Mouse (Mus musculus): ENCODE results near the gene Gm21958. TPM values are rescaled to one million over a fixed set of nuclear protein-coding genes. Genes with fewer than 3 reads are reported as not detected.
A peak's percentile ranks its signal among the peaks of the same experiment; 100 is the strongest.
"Not testable (repeated sequence)": the region's sequence is repeated elsewhere in the genome, so short reads cannot be mapped to it uniquely, and the experiment has no call there.

Gm21958 gene
- polyA plus RNA-seq, 1 experiment from 2014 or later: 1.3 TPM

DNA sequence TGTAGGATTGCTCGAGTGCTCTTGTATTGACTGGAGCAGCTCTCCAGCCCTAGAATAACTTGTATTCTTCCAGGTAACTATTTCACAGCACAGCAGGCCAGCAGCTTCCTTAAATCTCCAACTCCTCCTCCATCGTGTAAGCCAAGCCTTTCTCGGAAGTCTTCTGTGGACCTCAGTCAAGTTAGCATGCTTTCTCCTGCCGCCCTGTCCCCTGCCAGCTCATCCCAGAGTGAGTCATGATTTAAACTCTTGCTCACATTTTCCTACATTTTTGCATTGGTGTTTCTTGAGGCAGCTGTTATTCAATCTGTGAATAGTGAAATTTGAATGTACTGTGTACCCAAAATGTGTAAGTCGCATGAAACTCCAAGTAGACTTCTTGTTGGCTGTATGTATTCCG is 1.3 kb upstream of the Gm21958 start:
- no peak for ATAC-seq (ENCODE audit: low FRiP score, low read depth)
- no peak overlapping the region for H3K4me2 ChIP-seq (replicated peaks)
- no peak overlapping the region for H3K9ac ChIP-seq
- H3K27me3 ChIP-seq: no peaks in the 10 kb centered on the region
- H3K4me3 ChIP-seq: no peak overlapping the region
- H3K36me3 ChIP-seq: peaks cover 75% of the 10 kb centered on the region
- WGBS: 95% methylated on average over 6 of the region's 6 CpGs
- no peak overlapping the region for H3K27ac ChIP-seq
- H3K9me3 ChIP-seq: no peaks in the 10 kb centered on the region
- H3K4me1 ChIP-seq: no peaks in the 10 kb centered on the region

DNA sequence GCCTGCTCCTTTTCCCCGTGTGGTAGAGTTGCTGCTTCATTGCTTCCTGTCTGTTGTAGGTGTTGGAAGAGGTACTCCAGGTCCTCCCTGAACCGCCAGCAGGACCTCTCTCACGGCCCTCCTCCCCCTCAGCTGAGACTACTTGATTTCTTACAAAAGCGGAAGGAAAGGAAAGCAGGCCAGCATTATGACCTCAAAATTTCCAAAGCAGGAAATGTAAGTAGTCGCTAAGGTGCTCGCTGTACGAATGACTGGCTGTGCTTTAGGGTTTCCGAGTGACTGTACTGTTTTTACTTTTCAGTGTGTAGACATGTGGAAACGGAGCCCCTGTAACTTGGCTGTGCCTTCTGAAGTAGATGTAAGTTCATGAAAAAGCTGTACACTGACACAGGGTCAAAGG is 5.2 kb downstream of the Gm21958 start:
- ATAC-seq (ENCODE audit: low FRiP score, low read depth): no peak
- Histone ChIP-seq H3K27me3 (no peaks in the 10 kb centered on the region), H3K4me3 (no peak overlapping the region), H3K36me3 (peaks cover 83% of the 10 kb centered on the region), H3K27ac (no peak overlapping the region), H3K9me3 (no peaks in the 10 kb centered on the region), H3K9ac (no peak overlapping the region), H3K4me1 (no peaks in the 10 kb centered on the region), H3K4me2 (replicated peaks) (no peak overlapping the region)
- 76% methylated on average over 9 of the region's 9 CpGs for WGBS

DNA sequence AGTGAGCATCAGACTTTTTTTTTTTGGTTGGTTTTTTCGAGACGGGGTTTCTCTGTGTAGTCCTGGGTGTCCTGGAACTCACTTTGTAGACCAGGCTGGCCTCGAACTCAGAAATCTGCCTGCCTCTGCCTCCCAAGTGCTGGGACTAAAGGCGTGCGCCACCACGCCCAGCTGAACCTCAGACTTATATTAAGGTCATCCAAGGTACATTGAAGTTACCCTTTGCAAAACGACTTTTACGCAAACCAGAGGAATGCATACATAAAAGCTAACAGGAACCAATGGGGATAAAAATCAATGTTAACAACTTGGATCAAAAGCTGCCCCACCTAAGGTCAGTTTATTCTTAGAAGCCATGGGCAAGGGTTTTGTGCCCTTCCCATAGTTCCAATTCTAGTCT is 10.0 kb downstream of the Gm21958 start:
- H3K9ac ChIP-seq; H3K9me3 ChIP-seq; H3K4me2 ChIP-seq (replicated peaks); H3K4me3 ChIP-seq; H3K27ac ChIP-seq; H3K27me3 ChIP-seq; H3K4me1 ChIP-seq; ATAC-seq (ENCODE audit: low FRiP score, low read depth): not testable (repeated sequence)
- peaks cover 84% of the 10 kb centered on the region for H3K36me3 ChIP-seq
- WGBS: 94% methylated on average over 8 of the region's 8 CpGs

DNA sequence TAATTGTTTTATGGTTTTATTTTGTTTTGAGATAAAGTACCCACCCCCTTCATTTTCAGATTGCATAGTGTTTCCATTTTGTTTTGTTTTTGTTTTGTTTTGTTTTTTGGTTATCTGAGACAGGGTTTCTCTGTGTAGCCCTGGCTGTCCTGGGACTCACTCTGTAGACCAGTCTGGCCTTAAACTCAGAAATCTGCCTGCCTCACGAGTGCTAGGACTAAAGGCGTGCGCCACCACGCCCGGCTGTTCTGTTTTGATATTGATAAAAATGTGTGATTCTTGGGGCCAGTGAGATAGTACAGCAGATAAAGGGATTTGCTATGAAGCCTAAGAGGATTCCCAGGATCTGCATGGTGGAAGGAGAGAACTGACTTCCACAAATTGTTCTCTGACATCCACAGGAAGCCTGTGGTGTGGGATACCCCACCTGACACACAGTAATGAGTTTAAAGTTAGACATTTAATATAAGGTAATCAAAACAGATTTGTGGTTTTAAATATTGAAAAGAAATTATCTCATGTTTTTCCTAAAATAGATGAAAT is 14.3 kb downstream of the Gm21958 start:
- peaks cover 83% of the 10 kb centered on the region for H3K36me3 ChIP-seq
- H3K9me3 ChIP-seq: no peaks in the 10 kb centered on the region
- no peak overlapping the region for H3K4me2 ChIP-seq (replicated peaks)
- H3K4me1 ChIP-seq: peaks cover 4% of the 10 kb centered on the region; the same call in 1 of the 2 replicates
- 86% methylated on average over 5 of the region's 5 CpGs for WGBS
- no peak overlapping the region for H3K9ac ChIP-seq
- no peak overlapping the region for H3K4me3 ChIP-seq
- no peak overlapping the region for H3K27ac ChIP-seq
- ATAC-seq (ENCODE audit: low FRiP score, low read depth): no peak
- H3K27me3 ChIP-seq: no peaks in the 10 kb centered on the region

- Histone ChIP-seq H3K4me1 (peaks cover 9% of the 10 kb centered on the region; the same call in 1 of the 2 replicates), H3K4me3 (peak overlapping the region; percentile 73), H3K4me2 (replicated peaks) (peak overlapping the region; percentile 66), H3K9me3 (no peaks in the 10 kb centered on the region), H3K27ac (peak overlapping the region; percentile 86), H3K27me3 (no peaks in the 10 kb centered on the region), H3K9ac (peak overlapping the region; percentile 75), H3K36me3 (peaks cover 31% of the 10 kb centered on the region)
- ATAC-seq (ENCODE audit: low FRiP score, low read depth): peak; percentile 7; the same call in 1 of the 2 replicates
- 0% methylated on average over 8 of the region's 8 CpGs for WGBS
These were observed 21.1 kb downstream of the Gm21958 start for GRCm38 (mm10) chr3:54693056-54693415.

DNA sequence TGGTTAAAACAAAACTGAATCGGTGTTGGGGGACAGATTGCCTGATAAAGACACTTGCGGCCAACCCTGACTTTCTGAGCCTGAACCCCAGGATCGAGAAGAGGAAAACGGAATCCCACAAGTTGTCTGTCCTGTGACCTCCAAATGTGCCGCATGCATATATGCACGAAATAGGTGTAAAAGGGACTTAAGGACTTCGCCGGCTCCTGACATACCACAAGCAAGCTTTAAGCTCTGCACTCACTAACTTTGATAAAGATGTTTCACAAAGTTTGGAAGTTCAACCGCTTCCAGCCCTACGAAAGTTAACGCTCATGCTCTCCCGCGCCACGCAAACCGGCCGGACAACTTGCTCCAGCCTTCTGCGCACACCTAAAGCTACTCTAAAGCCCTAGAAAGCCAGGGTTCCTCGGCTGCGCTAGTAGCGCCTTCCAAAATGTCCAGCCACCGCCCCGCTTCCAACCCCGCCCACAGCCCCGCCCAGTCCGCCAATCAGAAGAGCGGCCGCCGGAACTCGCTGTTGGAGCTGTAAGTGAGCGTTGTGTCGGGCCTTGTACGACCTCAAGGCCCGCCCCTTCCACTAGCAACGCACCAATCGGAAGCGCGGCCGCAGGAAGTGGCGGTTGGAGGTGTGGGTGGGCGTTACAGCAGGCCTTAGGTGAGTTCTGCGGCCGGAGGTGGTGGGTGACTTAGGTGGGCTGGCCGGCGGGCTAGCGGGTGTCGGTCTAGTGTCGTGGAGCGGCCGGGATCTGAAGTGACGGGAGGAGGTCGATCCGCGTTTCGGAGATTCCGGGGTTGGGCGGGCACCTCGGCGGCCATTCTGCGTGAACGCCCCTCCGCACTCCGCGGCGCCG is 21.7 kb downstream of the Gm21958 start, which contains the start of gene Supt20:
Supt20 (plus strand) TSS at position 606 of the 854 bp plus-strand sequence.
- peak within 1 kb of the TSS; percentile 73 for H3K4me3 ChIP-seq
- H3K36me3 ChIP-seq: peaks cover 25% of the 10 kb centered on the region
- 1% methylated on average over 65 of the region's 65 CpGs for WGBS
- ATAC-seq (ENCODE audit: low FRiP score, low read depth): peak; percentile 99
- peaks cover 9% of the 10 kb centered on the region; the same call in 1 of the 2 replicates for H3K4me1 ChIP-seq
- no peaks in the 10 kb centered on the region for H3K9me3 ChIP-seq
- H3K9ac ChIP-seq: peak within 1 kb of the TSS; percentile 75
- no peaks in the 10 kb centered on the region for H3K27me3 ChIP-seq
- peak within 1 kb of the TSS; percentile 86 for H3K27ac ChIP-seq
- H3K4me2 ChIP-seq (replicated peaks): peak within 1 kb of the TSS; percentile 73

- H3K9me3 ChIP-seq: no peaks in the 10 kb centered on the region
- H3K4me3 ChIP-seq: no peak overlapping the region
- H3K4me1 ChIP-seq: no peaks in the 10 kb centered on the region
- H3K4me2 ChIP-seq (replicated peaks): no peak overlapping the region
- H3K9ac ChIP-seq: no peak overlapping the region
- 52% methylated on average over 2 of the region's 2 CpGs for WGBS
- no peak overlapping the region for H3K27ac ChIP-seq
- no peak for ATAC-seq (ENCODE audit: low FRiP score, low read depth)
- H3K27me3 ChIP-seq: no peaks in the 10 kb centered on the region
- no peaks in the 10 kb centered on the region for H3K36me3 ChIP-seq
These were observed 25.1 kb downstream of the Gm21958 start for GRCm38 (mm10) chr3:54689091-54689490.

GRCm38 (mm10) chr3:54687245-54687644 is 26.9 kb downstream of the Gm21958 start:
- Histone ChIP-seq H3K9ac (no peak overlapping the region), H3K36me3 (no peaks in the 10 kb centered on the region), H3K4me1 (no peaks in the 10 kb centered on the region), H3K27ac (no peak overlapping the region), H3K27me3 (no peaks in the 10 kb centered on the region), H3K4me3 (no peak overlapping the region), H3K9me3 (no peaks in the 10 kb centered on the region), H3K4me2 (replicated peaks) (no peak overlapping the region)
- no peak for ATAC-seq (ENCODE audit: low FRiP score, low read depth)
- WGBS: 51% methylated on average over 2 of the region's 2 CpGs

GRCm38 (mm10) chr3:54685202-54685601 is 29.0 kb downstream of the Gm21958 start:
- Histone ChIP-seq H3K9me3 (no peaks in the 10 kb centered on the region), H3K4me3 (no peak overlapping the region), H3K27ac (no peak overlapping the region), H3K4me2 (replicated peaks) (no peak overlapping the region), H3K4me1 (peaks cover 6% of the 10 kb centered on the region), H3K36me3 (no peaks in the 10 kb centered on the region), H3K9ac (no peak overlapping the region), H3K27me3 (no peaks in the 10 kb centered on the region)
- 93% methylated on average over 3 of the region's 3 CpGs for WGBS
- no peak for ATAC-seq (ENCODE audit: low FRiP score, low read depth)

DNA sequence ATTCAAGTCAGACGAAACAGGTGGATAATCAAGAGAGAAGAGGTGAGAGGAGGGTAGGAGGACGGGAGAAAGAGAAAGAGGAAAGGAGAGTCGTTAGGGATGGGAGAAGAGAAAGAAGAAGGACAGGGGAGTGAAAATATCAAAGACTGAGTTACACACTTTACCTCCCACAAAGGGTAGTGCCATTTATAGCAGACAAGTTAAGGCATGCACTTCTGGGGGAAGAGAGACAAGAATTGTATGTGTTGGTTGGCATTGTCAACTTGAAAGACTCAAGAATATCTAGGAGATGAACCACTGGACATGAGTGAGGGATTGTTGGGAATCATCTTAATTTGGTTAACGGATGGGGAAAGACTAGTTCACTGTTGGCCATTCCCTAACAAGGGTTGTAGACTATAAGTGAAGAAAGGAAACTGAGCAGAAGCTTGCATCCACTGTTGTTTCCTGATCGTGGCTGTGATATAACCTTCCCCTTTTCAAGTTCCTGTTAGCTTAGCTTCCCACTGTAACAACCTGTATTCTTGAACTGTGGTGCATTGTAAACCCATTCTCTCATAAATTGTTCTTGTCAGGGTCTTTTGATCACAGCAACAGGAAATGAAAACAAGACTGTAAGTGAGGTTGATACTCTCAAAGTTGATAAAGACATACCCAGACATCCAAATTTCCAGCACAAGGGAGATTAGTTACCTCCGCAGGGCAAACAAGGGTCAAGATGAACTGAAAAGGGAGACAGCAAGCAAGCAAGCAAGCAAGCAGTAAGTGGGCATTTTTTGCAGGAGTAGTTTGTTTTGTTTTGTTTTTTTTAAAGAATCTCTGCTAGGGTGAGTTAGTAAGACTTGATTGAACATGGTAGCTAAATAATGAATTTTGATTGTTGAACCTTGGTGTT is 32.6 kb downstream of the Gm21958 start:
- H3K9me3 ChIP-seq: no peaks in the 10 kb centered on the region
- H3K4me3 ChIP-seq: no peak overlapping the region
- no peaks in the 10 kb centered on the region for H3K27me3 ChIP-seq
- no peak overlapping the region for H3K27ac ChIP-seq
- no peak overlapping the region for H3K4me2 ChIP-seq (replicated peaks)
- 63% methylated on average over 6 of the region's 6 CpGs for WGBS
- no peak overlapping the region for H3K9ac ChIP-seq
- no peaks in the 10 kb centered on the region for H3K36me3 ChIP-seq
- H3K4me1 ChIP-seq: peaks cover 8% of the 10 kb centered on the region
- no peak for ATAC-seq (ENCODE audit: low FRiP score, low read depth)

GRCm38 (mm10) chr3:54676818-54677217 is 37.3 kb downstream of the Gm21958 start:
- Histone ChIP-seq H3K27me3 (no peaks in the 10 kb centered on the region), H3K9ac (no peak overlapping the region), H3K27ac (no peak overlapping the region), H3K4me1 (peaks cover 17% of the 10 kb centered on the region), H3K36me3 (no peaks in the 10 kb centered on the region), H3K4me2 (replicated peaks) (no peak overlapping the region), H3K4me3 (no peak overlapping the region), H3K9me3 (no peaks in the 10 kb centered on the region)
- WGBS: 67% methylated on average over 2 of the region's 2 CpGs
- no peak for ATAC-seq (ENCODE audit: low FRiP score, low read depth)
